Mouse (Mus musculus): ENCODE data around the gene Cdon. TPM values are rescaled to one million over a fixed set of nuclear protein-coding genes. Genes with fewer than 3 reads are reported as not detected.

Gene Cdon
- polyA plus RNA-seq, 1 experiment = 31.1 TPM

- Histone ChIP-seq H3K36me3 (ENCODE audit: control insufficient read depth, insufficient read depth, low read length, poor library complexity, severe bottlenecking) (no peaks in the 10 kb centered on the region), H3K4me1 (ENCODE audit: control insufficient read depth, insufficient read depth, low read length) (no peaks in the 10 kb centered on the region), H3K27ac (ENCODE audit: insufficient read depth, low read length) (no peak overlapping the region), H3K9me3 (replicated peaks; ENCODE audit: control insufficient read depth, insufficient read depth, low read length, poor library complexity, severe bottlenecking) (no peaks in the 10 kb centered on the region), H3K27me3 (ENCODE audit: control insufficient read depth, insufficient read depth, low read length, poor library complexity, severe bottlenecking) (no peaks in the 10 kb centered on the region), H3K4me3 (ENCODE audit: low read depth, low read length) (no peak overlapping the region), H3K9ac (ENCODE audit: low read depth, poor library complexity, severe bottlenecking) (no peak overlapping the region)
- no peak for TF ChIP-seq POLR2A (IDR thresholded peaks at IDR 0.05; ENCODE audit: insufficient read depth, low read length)
- no peak for TF ChIP-seq CTCF (IDR thresholded peaks at IDR 0.05; ENCODE audit: low read depth, low read length)
- TF ChIP-seq EP300 (IDR thresholded peaks at IDR 0.05; ENCODE audit: insufficient read depth, low read depth, low read length) = no peak
These were observed 101.3 kb downstream of the Cdon start for GRCm38 (mm10) chr9:35522241-35522640.

DNA sequence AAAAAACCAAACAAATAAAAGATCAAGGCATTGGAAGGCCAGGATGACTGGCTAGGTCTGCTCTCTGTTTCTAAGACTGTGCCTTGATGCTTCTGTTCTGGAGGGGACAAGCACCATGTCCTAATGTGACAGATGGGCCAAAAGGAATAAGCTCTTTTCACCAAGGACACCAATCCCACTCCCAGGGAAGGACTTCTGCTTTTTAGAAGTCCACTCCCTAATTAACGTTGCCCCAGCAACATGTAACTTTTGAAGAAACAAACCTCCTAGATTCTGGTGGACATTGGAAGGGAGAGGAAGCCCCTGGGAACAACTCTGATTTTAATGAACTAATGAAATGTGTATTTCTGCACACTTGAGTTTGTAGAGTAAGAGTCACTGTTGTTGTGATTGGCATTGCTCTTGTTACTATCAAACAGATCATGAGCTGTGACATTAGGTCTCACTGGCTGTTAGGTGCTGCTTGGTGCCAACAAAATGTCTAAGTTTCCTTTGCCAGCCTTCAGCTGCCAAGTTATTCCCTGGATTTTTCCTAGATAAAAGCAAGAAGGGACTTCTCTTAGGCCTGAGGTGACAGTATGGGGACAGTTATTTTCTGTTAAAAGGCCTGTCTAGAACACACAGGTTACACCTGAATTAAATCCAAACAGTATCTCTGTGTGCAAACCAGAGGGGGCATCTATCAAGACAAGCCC lies 102.0 kb downstream of the Cdon start:
- Histone ChIP-seq H3K4me3 (ENCODE audit: low read depth, low read length) (no peak overlapping the region), H3K36me3 (ENCODE audit: control insufficient read depth, insufficient read depth, low read length, poor library complexity, severe bottlenecking) (no peaks in the 10 kb centered on the region), H3K9ac (ENCODE audit: low read depth, poor library complexity, severe bottlenecking) (no peak overlapping the region), H3K27ac (ENCODE audit: insufficient read depth, low read length) (no peak overlapping the region), H3K9me3 (replicated peaks; ENCODE audit: control insufficient read depth, insufficient read depth, low read length, poor library complexity, severe bottlenecking) (no peaks in the 10 kb centered on the region), H3K27me3 (ENCODE audit: control insufficient read depth, insufficient read depth, low read length, poor library complexity, severe bottlenecking) (no peaks in the 10 kb centered on the region), H3K4me1 (ENCODE audit: control insufficient read depth, insufficient read depth, low read length) (no peaks in the 10 kb centered on the region)
- TF ChIP-seq EP300 (IDR thresholded peaks at IDR 0.05; ENCODE audit: insufficient read depth, low read depth, low read length) (no peak), POLR2A (IDR thresholded peaks at IDR 0.05; ENCODE audit: insufficient read depth, low read length) (no peak), CTCF (IDR thresholded peaks at IDR 0.05; ENCODE audit: low read depth, low read length) (no peak)

- H3K9ac ChIP-seq (ENCODE audit: low read depth, poor library complexity, severe bottlenecking) = no peak overlapping the region
- TF ChIP-seq POLR2A (IDR thresholded peaks at IDR 0.05; ENCODE audit: insufficient read depth, low read length) (no peak), CTCF (IDR thresholded peaks at IDR 0.05; ENCODE audit: low read depth, low read length) (no peak), EP300 (IDR thresholded peaks at IDR 0.05; ENCODE audit: insufficient read depth, low read depth, low read length) (no peak)
- H3K27me3 ChIP-seq (ENCODE audit: control insufficient read depth, insufficient read depth, low read length, poor library complexity, severe bottlenecking) = no peaks in the 10 kb centered on the region
- no peak overlapping the region for H3K27ac ChIP-seq (ENCODE audit: insufficient read depth, low read length)
- H3K36me3 ChIP-seq (ENCODE audit: control insufficient read depth, insufficient read depth, low read length, poor library complexity, severe bottlenecking) = no peaks in the 10 kb centered on the region
- no peaks in the 10 kb centered on the region for H3K4me1 ChIP-seq (ENCODE audit: control insufficient read depth, insufficient read depth, low read length)
- no peaks in the 10 kb centered on the region for H3K9me3 ChIP-seq (replicated peaks; ENCODE audit: control insufficient read depth, insufficient read depth, low read length, poor library complexity, severe bottlenecking)
- H3K4me3 ChIP-seq (ENCODE audit: low read depth, low read length) = no peak overlapping the region
These were observed 102.6 kb downstream of the Cdon start for GRCm38 (mm10) chr9:35523541-35523940.

- H3K4me3 ChIP-seq (ENCODE audit: low read depth, low read length) = no peak overlapping the region
- TF ChIP-seq CTCF (IDR thresholded peaks at IDR 0.05; ENCODE audit: low read depth, low read length) (peak; percentile 89), EP300 (IDR thresholded peaks at IDR 0.05; ENCODE audit: insufficient read depth, low read depth, low read length) (no peak), POLR2A (IDR thresholded peaks at IDR 0.05; ENCODE audit: insufficient read depth, low read length) (no peak)
- no peak overlapping the region for H3K27ac ChIP-seq (ENCODE audit: insufficient read depth, low read length)
- no peaks in the 10 kb centered on the region for H3K36me3 ChIP-seq (ENCODE audit: control insufficient read depth, insufficient read depth, low read length, poor library complexity, severe bottlenecking)
- H3K4me1 ChIP-seq (ENCODE audit: control insufficient read depth, insufficient read depth, low read length) = no peaks in the 10 kb centered on the region
- no peak overlapping the region for H3K9ac ChIP-seq (ENCODE audit: low read depth, poor library complexity, severe bottlenecking)
- no peaks in the 10 kb centered on the region for H3K27me3 ChIP-seq (ENCODE audit: control insufficient read depth, insufficient read depth, low read length, poor library complexity, severe bottlenecking)
- H3K9me3 ChIP-seq (replicated peaks; ENCODE audit: control insufficient read depth, insufficient read depth, low read length, poor library complexity, severe bottlenecking) = no peaks in the 10 kb centered on the region
These were observed 103.0 kb downstream of the Cdon start for GRCm38 (mm10) chr9:35523941-35524411.

GRCm38 (mm10) chr9:35529141-35529540 lies 108.2 kb downstream of the Cdon start:
- no peak for TF ChIP-seq EP300 (IDR thresholded peaks at IDR 0.05; ENCODE audit: insufficient read depth, low read depth, low read length)
- no peak for TF ChIP-seq POLR2A (IDR thresholded peaks at IDR 0.05; ENCODE audit: insufficient read depth, low read length)
- TF ChIP-seq CTCF (IDR thresholded peaks at IDR 0.05; ENCODE audit: low read depth, low read length) = no peak
- no peaks in the 10 kb centered on the region for H3K9me3 ChIP-seq (replicated peaks; ENCODE audit: control insufficient read depth, insufficient read depth, low read length, poor library complexity, severe bottlenecking)
- no peak overlapping the region for H3K27ac ChIP-seq (ENCODE audit: insufficient read depth, low read length)
- no peaks in the 10 kb centered on the region for H3K36me3 ChIP-seq (ENCODE audit: control insufficient read depth, insufficient read depth, low read length, poor library complexity, severe bottlenecking)
- no peaks in the 10 kb centered on the region for H3K27me3 ChIP-seq (ENCODE audit: control insufficient read depth, insufficient read depth, low read length, poor library complexity, severe bottlenecking)
- no peak overlapping the region for H3K9ac ChIP-seq (ENCODE audit: low read depth, poor library complexity, severe bottlenecking)
- no peak overlapping the region for H3K4me3 ChIP-seq (ENCODE audit: low read depth, low read length)
- no peaks in the 10 kb centered on the region for H3K4me1 ChIP-seq (ENCODE audit: control insufficient read depth, insufficient read depth, low read length)

GRCm38 (mm10) chr9:35529796-35530195 lies 108.9 kb downstream of the Cdon start:
- H3K36me3 ChIP-seq (ENCODE audit: control insufficient read depth, insufficient read depth, low read length, poor library complexity, severe bottlenecking) = no peaks in the 10 kb centered on the region
- H3K9ac ChIP-seq (ENCODE audit: low read depth, poor library complexity, severe bottlenecking) = no peak overlapping the region
- no peaks in the 10 kb centered on the region for H3K27me3 ChIP-seq (ENCODE audit: control insufficient read depth, insufficient read depth, low read length, poor library complexity, severe bottlenecking)
- H3K9me3 ChIP-seq (replicated peaks; ENCODE audit: control insufficient read depth, insufficient read depth, low read length, poor library complexity, severe bottlenecking) = no peaks in the 10 kb centered on the region
- H3K4me3 ChIP-seq (ENCODE audit: low read depth, low read length) = no peak overlapping the region
- no peaks in the 10 kb centered on the region for H3K4me1 ChIP-seq (ENCODE audit: control insufficient read depth, insufficient read depth, low read length)
- TF ChIP-seq CTCF (IDR thresholded peaks at IDR 0.05; ENCODE audit: low read depth, low read length) (no peak), EP300 (IDR thresholded peaks at IDR 0.05; ENCODE audit: insufficient read depth, low read depth, low read length) (no peak), POLR2A (IDR thresholded peaks at IDR 0.05; ENCODE audit: insufficient read depth, low read length) (no peak)
- no peak overlapping the region for H3K27ac ChIP-seq (ENCODE audit: insufficient read depth, low read length)

Data from ES-Bruce4 (cell line).